Mouse (Mus musculus) intestine, embryonic 16.5 days (tissue): ENCODE results near the gene Olfr806. TPM values are rescaled to one million over a fixed set of nuclear protein-coding genes. Genes with fewer than 3 reads are reported as not detected.

Source experiments
- ATAC-seq: fragments of 200-750 bp; cut with Nextera tagmentation; 2 replicates; pipeline ENCODE4 v1.8.0; 2017; ENCODE audit warnings: moderate TSS enrichment, moderate library complexity
- H3K27ac ChIP-seq: fragments of 300-500 bp; sonication (generic); 2 replicates; pipeline ENCODE4 v1.5.1; 2014; ENCODE audit warnings: mild to moderate bottlenecking, low read length
- H3K27me3 ChIP-seq: fragments of 300-500 bp; sonication (generic); replicated peaks from 2 replicates; pipeline ENCODE4 v1.6.1; 2014; ENCODE audit warnings: low read length, control low read depth, mixed read lengths; ENCODE audit not compliant: control insufficient read depth, insufficient read depth
- H3K36me3 ChIP-seq: fragments of 300-500 bp; sonication (generic); 2 replicates; pipeline ENCODE4 v1.6.1; 2014; ENCODE audit warnings: low read length, control low read depth; ENCODE audit not compliant: control insufficient read depth, insufficient read depth
- H3K4me1 ChIP-seq: fragments of 300-500 bp; sonication (generic); 2 replicates; pipeline ENCODE4 v1.6.1; 2014; ENCODE audit warnings: low read length, control low read depth, mixed read lengths; ENCODE audit not compliant: control insufficient read depth, insufficient read depth
- H3K4me2 ChIP-seq: fragments of 300-500 bp; sonication (generic); 2 replicates; pipeline ENCODE4 v1.6.1; 2014; ENCODE audit warnings: low read depth, low read length, control low read depth
- H3K4me3 ChIP-seq: fragments of 300-500 bp; sonication (generic); 2 replicates; pipeline ENCODE4 v1.5.1; 2014; ENCODE audit warnings: mild to moderate bottlenecking, low read length
- H3K9ac ChIP-seq: fragments of 300-500 bp; sonication (generic); 2 replicates; pipeline ENCODE4 v1.6.1; 2014; ENCODE audit warnings: low read depth, low read length
- H3K9me3 ChIP-seq: fragments of 300-500 bp; sonication (generic); 2 replicates; pipeline ENCODE4 v1.6.1; 2016; ENCODE audit warnings: low read length, control low read depth; ENCODE audit not compliant: control insufficient read depth
- WGBS: fragments of 180-500 bp; shearing (Covaris S2); extraction: QIAGEN DNeasy Blood & Tissue Kit; methylation state at CpG from one replicate; pipeline ENCODE4 v1.1.7; 2014; 5-methylcytosine and 5-hydroxymethylcytosine counted together
- polyA plus RNA-seq: library from polyadenylated mRNA; unstranded; fragments of >200 nt; fragmentation: Nextera tagmentation; extraction: Ambion mirVana; gene quantifications from 2 replicates; pipeline ENCODE4 v1.2.1, GENCODE M21; 2015

Olfr806 gene
- not detected in 2 replicates for polyA plus RNA-seq

DNA sequence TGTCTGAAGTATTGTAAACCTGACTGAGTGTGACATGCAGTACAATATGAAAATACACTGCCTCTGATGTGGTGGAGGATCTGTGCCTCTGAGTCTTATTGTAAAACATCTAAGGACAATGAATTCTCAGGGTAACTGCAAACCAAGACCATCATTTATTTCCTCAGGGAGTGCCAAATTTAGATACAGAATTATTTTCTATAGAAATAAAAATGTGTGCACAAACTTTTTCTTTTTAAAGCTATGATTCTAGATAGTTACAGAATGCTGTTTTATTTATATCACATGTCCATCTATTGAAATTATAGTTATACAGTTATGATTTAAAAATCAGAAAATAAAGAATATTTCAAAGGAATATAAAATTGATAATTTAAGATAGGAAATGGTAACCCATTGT lies at the start of gene Olfr806:
Gene Olfr806, minus strand, starts transcription at position 101 of the 400 bp plus-strand sequence.
- Histone ChIP-seq H3K4me2 (no peak within 1 kb of the TSS), H3K4me1 (no peaks in the 10 kb centered on the region), H3K36me3 (no peaks in the 10 kb centered on the region)

DNA sequence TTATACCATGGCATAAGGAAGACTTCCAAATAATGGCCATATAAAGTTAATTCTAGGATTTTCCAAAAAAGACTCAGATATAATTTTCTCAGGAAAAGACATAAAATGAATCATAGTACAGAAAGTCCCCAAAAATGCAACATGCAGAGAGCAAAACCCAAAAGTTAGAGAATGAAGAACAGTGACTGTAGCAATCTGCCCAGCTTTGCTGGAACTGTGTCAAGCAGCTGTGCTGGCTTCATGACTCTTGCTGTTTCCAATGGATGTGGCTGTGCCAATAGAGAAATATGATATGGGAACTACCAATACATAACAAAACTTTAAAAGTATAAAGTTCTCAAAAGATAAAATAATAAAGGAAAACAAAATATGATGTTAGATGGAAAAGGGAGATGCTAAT lies 36.4 kb upstream of the Olfr806 start:
- H3K4me1 ChIP-seq = no peaks in the 10 kb centered on the region
- ATAC-seq = no peak
- H3K9ac ChIP-seq = no peak overlapping the region
- H3K27me3 ChIP-seq = no peaks in the 10 kb centered on the region
- no peaks in the 10 kb centered on the region for H3K36me3 ChIP-seq
- no peak overlapping the region for H3K4me2 ChIP-seq
- H3K4me3 ChIP-seq = no peak overlapping the region
- no peak overlapping the region for H3K27ac ChIP-seq
- no peaks in the 10 kb centered on the region for H3K9me3 ChIP-seq

More for the DNA sequence above, at the start of gene Olfr806:
- no peak within 1 kb of the TSS for H3K4me3 ChIP-seq
- H3K27me3 ChIP-seq = no peaks in the 10 kb centered on the region
- H3K27ac ChIP-seq = no peak within 1 kb of the TSS
- no peak within 1 kb of the TSS for H3K9ac ChIP-seq
- ATAC-seq = no peak
- H3K9me3 ChIP-seq = no peaks in the 10 kb centered on the region

DNA sequence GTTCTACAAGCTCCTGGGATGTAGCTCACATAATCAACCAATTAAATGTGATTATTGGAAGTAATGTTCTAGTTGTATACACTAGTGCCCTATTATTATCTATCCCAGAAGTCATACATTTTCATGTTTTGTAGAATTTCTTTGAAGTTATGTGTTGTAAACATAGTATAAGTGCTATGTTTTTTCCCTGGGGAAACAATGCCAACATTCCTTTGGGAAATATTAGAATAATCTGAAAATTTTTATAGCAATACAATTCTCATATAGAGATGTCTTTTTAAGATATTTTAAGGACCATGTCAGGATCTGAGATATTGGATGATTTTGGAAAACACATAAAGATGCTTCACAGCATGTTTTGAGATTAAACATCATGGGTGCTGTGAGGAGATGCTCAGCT lies 32.6 kb upstream of the Olfr806 start, which contains the start of gene Olfr809:
Gene Olfr809, plus strand, starts transcription at position 301 of the 400 bp plus-strand sequence.
- H3K4me1 ChIP-seq = no peaks in the 10 kb centered on the region
- no peaks in the 10 kb centered on the region for H3K27me3 ChIP-seq
- no peaks in the 10 kb centered on the region for H3K9me3 ChIP-seq
- no peak for ATAC-seq
- H3K9ac ChIP-seq = no peak within 1 kb of the TSS
- no peak within 1 kb of the TSS for H3K27ac ChIP-seq
- H3K36me3 ChIP-seq = no peaks in the 10 kb centered on the region
- H3K4me3 ChIP-seq = no peak within 1 kb of the TSS
- no peak within 1 kb of the TSS for H3K4me2 ChIP-seq

GRCm38 (mm10) chr10:129765182-129765581 lies 23.5 kb upstream of the Olfr806 start, which contains the start of gene Olfr808:
Gene Olfr808, plus strand, starts transcription at chr10:129765482.
- Histone ChIP-seq H3K4me3 (no peak within 1 kb of the TSS), H3K4me2 (no peak within 1 kb of the TSS), H3K9me3 (no peaks in the 10 kb centered on the region), H3K27ac (no peak within 1 kb of the TSS), H3K27me3 (no peaks in the 10 kb centered on the region), H3K9ac (no peak within 1 kb of the TSS), H3K36me3 (no peaks in the 10 kb centered on the region), H3K4me1 (no peaks in the 10 kb centered on the region)
- no peak for ATAC-seq
- 93% methylated on average over 1 of the region's 1 CpGs for WGBS

DNA sequence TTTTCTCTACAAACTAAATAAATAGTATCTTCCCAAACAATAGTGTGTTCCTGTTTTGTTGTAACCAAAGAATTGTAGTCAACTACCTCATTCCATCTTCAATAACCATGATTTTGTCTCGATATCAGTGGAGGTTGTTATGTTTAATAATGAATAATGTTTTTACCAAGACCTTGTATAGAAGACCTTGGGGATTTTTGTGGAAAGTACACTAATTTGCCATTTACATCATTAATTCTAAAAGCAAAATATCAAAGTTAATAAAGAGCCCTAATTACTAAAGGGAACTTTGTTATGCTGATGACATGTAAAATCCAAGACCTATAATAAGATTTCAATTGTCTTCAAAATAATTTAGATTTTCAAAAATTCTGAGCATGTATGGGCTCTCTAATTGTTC lies 16.0 kb upstream of the Olfr806 start, which contains the start of gene Olfr807:
Gene Olfr807, minus strand, starts transcription at position 101 of the 400 bp plus-strand sequence.
- Histone ChIP-seq H3K9ac (no peak within 1 kb of the TSS), H3K9me3 (no peaks in the 10 kb centered on the region), H3K27ac (no peak within 1 kb of the TSS), H3K36me3 (no peaks in the 10 kb centered on the region), H3K27me3 (no peaks in the 10 kb centered on the region), H3K4me3 (no peak within 1 kb of the TSS), H3K4me1 (no peaks in the 10 kb centered on the region), H3K4me2 (no peak within 1 kb of the TSS)
- 89% methylated on average over 1 of the region's 1 CpGs for WGBS
- ATAC-seq = no peak

DNA sequence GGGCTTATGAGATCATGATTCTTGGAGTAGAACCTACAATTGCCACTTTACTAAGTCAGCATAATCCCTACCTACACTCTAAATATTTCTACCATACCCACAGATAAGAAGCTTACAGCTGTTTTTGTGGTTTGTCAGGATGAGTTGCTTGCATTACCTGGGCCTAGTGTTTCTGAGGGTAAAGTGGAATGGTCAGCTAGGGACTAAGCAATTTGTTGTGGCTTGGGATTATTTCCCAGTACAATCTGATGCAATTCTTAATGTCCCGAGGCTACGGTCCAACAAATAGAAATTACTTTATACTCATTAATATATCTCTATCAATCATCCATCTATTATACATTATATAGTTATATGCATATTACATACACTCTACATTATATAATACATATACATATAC lies 12.4 kb downstream of the Olfr806 start, which contains the start of gene Olfr805:
Gene Olfr805, minus strand, starts transcription at position 101 of the 400 bp plus-strand sequence.
- H3K9ac ChIP-seq = no peak within 1 kb of the TSS
- H3K4me2 ChIP-seq = no peak within 1 kb of the TSS
- H3K4me1 ChIP-seq = no peaks in the 10 kb centered on the region
- no peaks in the 10 kb centered on the region for H3K36me3 ChIP-seq
- H3K4me3 ChIP-seq = no peak within 1 kb of the TSS
- H3K27ac ChIP-seq = no peak within 1 kb of the TSS
- 94% methylated on average over 2 of the region's 2 CpGs for WGBS
- no peaks in the 10 kb centered on the region for H3K27me3 ChIP-seq
- no peak for ATAC-seq
- no peaks in the 10 kb centered on the region for H3K9me3 ChIP-seq

GRCm38 (mm10) chr10:129702910-129703309 lies 38.8 kb downstream of the Olfr806 start, which contains the start of gene Olfr804:
Gene Olfr804, plus strand, starts transcription at chr10:129703210.
- ATAC-seq = no peak
- Histone ChIP-seq H3K4me1 (no peaks in the 10 kb centered on the region), H3K27ac (no peak within 1 kb of the TSS), H3K36me3 (no peaks in the 10 kb centered on the region), H3K4me2 (no peak within 1 kb of the TSS), H3K27me3 (no peaks in the 10 kb centered on the region), H3K9me3 (no peaks in the 10 kb centered on the region), H3K9ac (no peak within 1 kb of the TSS), H3K4me3 (no peak within 1 kb of the TSS)

DNA sequence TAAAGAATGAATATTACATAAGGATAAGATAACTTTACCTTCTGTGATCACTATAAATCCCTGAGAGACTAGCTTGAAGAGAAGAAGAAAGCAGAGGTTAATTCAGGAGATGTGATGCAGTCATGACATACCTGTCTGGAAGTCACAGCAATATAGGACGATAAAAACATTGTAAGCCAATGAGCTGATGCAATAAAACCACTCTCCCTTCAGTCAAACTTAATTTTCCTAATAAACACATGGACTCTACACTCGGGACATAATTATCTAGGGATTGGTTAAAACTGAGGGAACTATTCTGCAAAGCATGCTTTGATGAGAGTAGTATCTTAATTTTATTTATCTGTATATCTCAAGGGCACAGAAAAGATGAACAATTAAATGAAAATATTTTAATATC lies 47.5 kb downstream of the Olfr806 start, which contains the start of gene Olfr803:
Gene Olfr803, minus strand, starts transcription at position 101 of the 400 bp plus-strand sequence.
- H3K4me3 ChIP-seq = no peak within 1 kb of the TSS
- H3K9ac ChIP-seq = no peak within 1 kb of the TSS
- no peaks in the 10 kb centered on the region for H3K36me3 ChIP-seq
- no peaks in the 10 kb centered on the region for H3K4me1 ChIP-seq
- no peaks in the 10 kb centered on the region for H3K9me3 ChIP-seq
- no peaks in the 10 kb centered on the region for H3K27me3 ChIP-seq
- H3K4me2 ChIP-seq = no peak within 1 kb of the TSS
- WGBS = 74% methylated on average over 2 of the region's 2 CpGs
- no peak for ATAC-seq
- no peak within 1 kb of the TSS for H3K27ac ChIP-seq

- no peaks in the 10 kb centered on the region for H3K4me1 ChIP-seq
- no peak within 1 kb of the TSS for H3K4me3 ChIP-seq
- no peak within 1 kb of the TSS for H3K27ac ChIP-seq
- H3K9me3 ChIP-seq = no peaks in the 10 kb centered on the region
- no peaks in the 10 kb centered on the region for H3K27me3 ChIP-seq
- no peak for ATAC-seq
- H3K36me3 ChIP-seq = no peaks in the 10 kb centered on the region
- no peak within 1 kb of the TSS for H3K9ac ChIP-seq
- no peak within 1 kb of the TSS for H3K4me2 ChIP-seq
- 43% methylated on average over 1 of the region's 1 CpGs for WGBS
Measured at GRCm38 (mm10) chr10:129688069-129688468, 53.7 kb downstream of the Olfr806 start, which contains the start of gene Olfr802. Gene Olfr802, minus strand, starts transcription at chr10:129688169.
